ENCODE assay signal across 9 mouse cellular contexts in genomic region chr17:14279177-14279965, GRCm38 (mm10). TPM values are rescaled to one million over a fixed set of nuclear protein-coding genes. Genes with fewer than 3 reads are reported as not detected.
DNase-seq lines count a peak whose midpoint lies in the region; ATAC-seq and TF ChIP-seq lines count a peak whose summit lies in the region.
"Had no signal": no experiment of that assay in that cellular context is flagged by ENCODE, and none has a peak within 500 bp of the region (broad histone marks: within the 10 kb centered on the region; RNA-seq: fewer than 3 reads in every experiment).

Smoc2 (plus strand) TSS chr17:14279506.

- WGBS in embryonic facial prominence, embryonic 15.5 days = under 1% methylated on average over 61 of the region's 61 CpGs
- under 1% methylated on average over 39 of the region's 61 CpGs for WGBS in heart, embryonic 14.5 days
- WGBS in small intestine, adult 2 months = 1% methylated on average over 61 of the region's 61 CpGs

- no peak for ATAC-seq in megakaryocyte, adult 5-6 weeks (ENCODE audit: poor library complexity, severe bottlenecking)
- peak; percentile 68 for ATAC-seq in embryonic facial prominence, embryonic 15.5 days (ENCODE audit: insufficient number of reproducible peaks, low FRiP score, low TSS enrichment, low read depth)
- ATAC-seq in heart, embryonic 14.5 days (ENCODE audit: insufficient number of reproducible peaks, insufficient read depth, low FRiP score, low read depth) = peak; percentile 40; the same call in 1 of the 2 replicates
- ATAC-seq: Patski had no signal

- TF ChIP-seq CTCF in small intestine, adult 2 months (IDR thresholded peaks at IDR 0.05; ENCODE audit: extremely low read depth, insufficient read length, insufficient replicate concordance, low read depth, low read length) = no peak

- peak in 1 of 2 experiments; percentile 22 for DNase-seq in layer of hippocampus, postnatal 25 days (ENCODE audit: extremely low spot score in 1 of 2, low spot score in 1 of 2)
- DNase-seq in lung, postnatal 36 days = peak; percentile 25
- DNase-seq in cerebellum, adult 8-10 months = no peak

- H3K27me3 ChIP-seq in megakaryocyte, embryonic 14.5 days (replicated peaks) = peaks cover 66% of the 10 kb centered on the region
- H3K27me3 ChIP-seq in embryonic facial prominence, embryonic 15.5 days = peaks cover 49% of the 10 kb centered on the region
- H3K27me3 ChIP-seq in heart, embryonic 14.5 days (ENCODE audit: control insufficient read depth, insufficient read depth, low read length) = peaks cover 87% of the 10 kb centered on the region
- no peaks in the 10 kb centered on the region for H3K27me3 ChIP-seq in small intestine, adult 2 months (ENCODE audit: control insufficient read depth, insufficient read depth, low read length)

- peak; percentile 87; the same call in 1 of the 2 replicates for TF ChIP-seq POLR2A in small intestine, adult 2 months (IDR thresholded peaks at IDR 0.05; ENCODE audit: low read depth, low read length)

- H3K9ac ChIP-seq in embryonic facial prominence, embryonic 15.5 days = peak within 1 kb of the TSS; percentile 35
- peak within 1 kb of the TSS; percentile 47; the same call in 1 of the 2 replicates for H3K9ac ChIP-seq in heart, embryonic 14.5 days (ENCODE audit: low read length)

- peaks cover 15% of the 10 kb centered on the region; the same call in 1 of the 2 replicates for H3K4me1 ChIP-seq in megakaryocyte, embryonic 14.5 days
- peaks cover 32% of the 10 kb centered on the region for H3K4me1 ChIP-seq in embryonic facial prominence, embryonic 15.5 days
- H3K4me1 ChIP-seq in heart, embryonic 14.5 days (ENCODE audit: control insufficient read depth in 2 of 2, insufficient read depth in 2 of 2, low read length in 2 of 2) = peaks cover 8 to 17% of the 10 kb centered on the region in 2 experiments; a peak in 3 of 4 replicates
- H3K4me1 ChIP-seq in small intestine, adult 2 months (ENCODE audit: control insufficient read depth, insufficient read depth, insufficient read length, low read length) = peaks cover 9% of the 10 kb centered on the region; the same call in 1 of the 2 replicates

- H3K36me3 ChIP-seq in megakaryocyte, embryonic 14.5 days (replicated peaks; ENCODE audit: low read length) = no peaks in the 10 kb centered on the region
- H3K36me3 ChIP-seq in embryonic facial prominence, embryonic 15.5 days = no peaks in the 10 kb centered on the region
- H3K36me3 ChIP-seq in heart, embryonic 14.5 days (ENCODE audit: control insufficient read depth, insufficient read depth, low read length) = no peaks in the 10 kb centered on the region
- H3K36me3 ChIP-seq in small intestine, adult 2 months (ENCODE audit: control insufficient read depth, insufficient read depth, low read length) = no peaks in the 10 kb centered on the region

- H3K4me3 ChIP-seq in megakaryocyte, embryonic 14.5 days (replicated peaks) = peak within 1 kb of the TSS; percentile 73
- peak within 1 kb of the TSS; percentile 57 for H3K4me3 ChIP-seq in embryonic facial prominence, embryonic 15.5 days (replicated peaks)
- H3K4me3 ChIP-seq in heart, embryonic 14.5 days (ENCODE audit: control insufficient read depth in 1 of 2, insufficient read depth in 1 of 2, low read depth in 1 of 2, low read length in 2 of 2) = peak within 1 kb of the TSS; percentile 50 to 51
- H3K4me3 ChIP-seq in small intestine, adult 2 months (ENCODE audit: low read depth, low read length) = peak within 1 kb of the TSS; percentile 85

- 0 out of 2 replicates have a peak, but pooled peaks cover 3% of the 10 kb centered on the region for H3K9me3 ChIP-seq in megakaryocyte, embryonic 14.5 days
- H3K9me3 ChIP-seq in embryonic facial prominence, embryonic 15.5 days (replicated peaks) = no peaks in the 10 kb centered on the region
- H3K9me3 ChIP-seq in heart, embryonic 14.5 days (ENCODE audit: control insufficient read depth, low read length) = no peaks in the 10 kb centered on the region

- peak within 1 kb of the TSS; percentile 44; the same call in 1 of the 2 replicates for H3K27ac ChIP-seq in embryonic facial prominence, embryonic 15.5 days (replicated peaks)
- H3K27ac ChIP-seq in heart, embryonic 14.5 days (replicated peaks in 1 of 2; ENCODE audit: control insufficient read depth in 1 of 2, insufficient read depth in 1 of 2, low read depth in 2 of 2, low read length in 2 of 2) = peak within 1 kb of the TSS in 1 of 2 experiments; percentile 37; a peak in 1 of 4 replicates
- no peak within 1 kb of the TSS for H3K27ac ChIP-seq in small intestine, adult 2 months (ENCODE audit: insufficient read depth, low read depth, low read length)

- H3K4me2 ChIP-seq in embryonic facial prominence, embryonic 15.5 days (replicated peaks) = peak within 1 kb of the TSS; percentile 91
- H3K4me2 ChIP-seq in heart, embryonic 14.5 days (ENCODE audit: low read length) = peak within 1 kb of the TSS; percentile 85

RNA-seq across cellular contexts. Expression of gene Smoc2, which starts in this region (rescaled TPM):
- not detected in 2 replicates for polyA plus RNA-seq in megakaryocyte, embryonic 14.5 days (2012; ENCODE audit: insufficient read depth, low replicate concordance)
- 0.23 TPM in 1 of 2 replicates, not detected in the other for total RNA-seq in megakaryocyte, adult 5-6 weeks (2015)
- not detected in 2 replicates for total RNA-seq in megakaryocyte, adult 5-6 weeks (2017)
- 172 and 177 TPM in 2 replicates for polyA plus RNA-seq in embryonic facial prominence, embryonic 15.5 days (2015; fragmentation: Nextera tagmentation; extraction: Ambion mirVana)
- polyA plus RNA-seq in heart, embryonic 14.5 days (2014; fragmentation: Nextera tagmentation; extraction: Ambion mirVana) = 28.0 and 52.3 TPM in 2 replicates
- 10 to 100 TPM; 27.3 to 29.9 TPM for total RNA-seq in layer of hippocampus, postnatal 25 days (2021)
- polyA plus RNA-seq in small intestine, adult 2 months (2012; rRNA removed) = 43.5 and 45.2 TPM in 2 replicates

Comparison
In these comparisons a context has a peak if more than half of its experiments do, and no peak if none do; other contexts are left out.
1. RNA of gene Smoc2 (total RNA-seq): 27.3 to 29.9 TPM in layer of hippocampus, postnatal 25 days; 0.23 TPM in megakaryocyte, adult 5-6 weeks; every median in the first group is over 10 times any median in the second.
2. RNA of gene Smoc2 (polyA plus RNA-seq): 172 to 177 TPM in embryonic facial prominence, embryonic 15.5 days, 28.0 to 52.3 TPM in heart, embryonic 14.5 days and 43.5 to 45.2 TPM in small intestine, adult 2 months; not detected in megakaryocyte, embryonic 14.5 days; every median in the first group is over 10 times any median in the second.
3. Peak in every context shown above with its lines, with median percentiles within 50 percentile points of each other: H3K4me3 ChIP-seq.